Mouse (Mus musculus) embryonic facial prominence, embryonic 11.5 days (tissue): Measurements from ENCODE around the gene Cdc20b. TPM values are rescaled to one million over a fixed set of nuclear protein-coding genes. Genes with fewer than 3 reads are reported as not detected.
A peak's percentile ranks its signal among the peaks of the same experiment; 100 is the strongest.

ENCODE experiments used
- ATAC-seq: fragments of 200-750 bp; cut with Nextera tagmentation; replicated peaks from 2 replicates; pipeline ENCODE4 v1.8.0; 2017; ENCODE audit warnings: low read depth; ENCODE audit not compliant: insufficient number of reproducible peaks, low FRiP score, low TSS enrichment
- DNase-seq: peaks from one replicate; pipeline ENCODE4 v3.0.0-alpha.2; 2015; ENCODE audit warnings: low spot score
- H3K27ac ChIP-seq: fragments of 300-500 bp; sonication (generic); replicated peaks from 2 replicates; pipeline ENCODE4 v1.5.1; 2014; ENCODE audit warnings: mild to moderate bottlenecking, low read depth, low read length, control low read depth
- H3K27me3 ChIP-seq: fragments of 300-500 bp; sonication (generic); 2 replicates; pipeline ENCODE4 v1.6.1; 2014; ENCODE audit warnings: mild to moderate bottlenecking, low read length, moderate library complexity, mixed read lengths; ENCODE audit not compliant: control insufficient read depth, insufficient read depth
- H3K36me3 ChIP-seq: fragments of 300-500 bp; sonication (generic); replicated peaks from 2 replicates; pipeline ENCODE4 v1.6.1; 2014; ENCODE audit warnings: low read depth, mild to moderate bottlenecking, low read length, moderate library complexity, mixed read lengths; ENCODE audit not compliant: control insufficient read depth, insufficient read depth
- H3K4me1 ChIP-seq: fragments of 300-500 bp; sonication (generic); 2 replicates; pipeline ENCODE4 v1.6.1; 2014; ENCODE audit warnings: low read length, mixed read lengths; ENCODE audit not compliant: control insufficient read depth, insufficient read depth
- H3K4me2 ChIP-seq: fragments of 300-500 bp; sonication (generic); 2 replicates; pipeline ENCODE4 v1.6.1; 2014; ENCODE audit warnings: low read depth, mild to moderate bottlenecking, control low read depth, low read length, moderate library complexity
- H3K4me3 ChIP-seq: fragments of 300-500 bp; sonication (generic); 2 replicates; pipeline ENCODE4 v1.5.1; 2014; ENCODE audit warnings: low read depth, low read length, control low read depth
- H3K9ac ChIP-seq: fragments of 300-500 bp; sonication (generic); replicated peaks from 2 replicates; pipeline ENCODE4 v1.6.1; 2014; ENCODE audit warnings: mild to moderate bottlenecking, control low read depth, low read length
- H3K9me3 ChIP-seq: fragments of 300-500 bp; sonication (generic); replicated peaks from 2 replicates; pipeline ENCODE4 v1.6.1; 2016; ENCODE audit warnings: mild to moderate bottlenecking, low read length, inconsistent platforms, mixed read lengths; ENCODE audit not compliant: control insufficient read depth
- WGBS: fragments of 180-500 bp; shearing (Covaris S2); extraction: QIAGEN DNeasy Blood & Tissue Kit; methylation state at CpG from one replicate; pipeline ENCODE4 v1.1.7; 2014; 5-methylcytosine and 5-hydroxymethylcytosine counted together
- polyA plus RNA-seq: library from polyadenylated mRNA; unstranded; fragments of >200 nt; fragmentation: Nextera tagmentation; extraction: Ambion mirVana; gene quantifications from 2 replicates; pipeline ENCODE4 v1.2.1, GENCODE M21; 2014

Gene Cdc20b
- polyA plus RNA-seq, 1 experiment from 2014 or later = not detected

GRCm38 (mm10) chr13:113031792-113032571 lies 2.9 kb upstream of the Cdc20b start:
- WGBS = under 1% methylated on average over 40 of the region's 40 CpGs

DNA sequence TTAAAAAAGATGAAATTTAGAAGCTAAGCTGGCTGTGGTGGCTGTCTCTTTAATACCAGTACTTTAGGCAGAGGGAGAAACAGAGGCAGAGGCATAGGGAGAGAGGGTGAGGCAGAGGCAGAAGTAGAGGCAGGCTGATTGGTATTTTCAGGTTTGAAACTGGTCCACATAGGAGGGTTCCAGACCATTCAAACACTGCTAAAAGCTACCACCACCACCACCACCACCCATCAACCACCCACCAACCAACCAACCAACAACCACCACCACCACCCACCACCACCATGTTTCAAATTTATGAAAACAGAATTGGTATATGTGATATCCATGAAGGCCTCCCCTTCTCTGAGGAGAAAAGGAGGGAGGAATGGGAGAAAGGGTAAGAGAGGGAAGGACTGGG lies 2.1 kb upstream of the Cdc20b start:
- Histone ChIP-seq H3K4me3 (no peak overlapping the region), H3K36me3 (no peaks in the 10 kb centered on the region), H3K4me1 (no peaks in the 10 kb centered on the region), H3K9me3 (no peaks in the 10 kb centered on the region), H3K27ac (no peak overlapping the region), H3K27me3 (peaks cover 23% of the 10 kb centered on the region), H3K9ac (no peak overlapping the region), H3K4me2 (no peak overlapping the region)
- no peak for ATAC-seq
- no peak for DNase-seq

More at GRCm38 (mm10) chr13:113031792-113032571, 2.9 kb upstream of the Cdc20b start:
- H3K4me2 ChIP-seq = peak overlapping the region; percentile 94
- ATAC-seq (peak; percentile 60; the same call in 1 of the 2 replicates), DNase-seq (peak; percentile 77)
- no peaks in the 10 kb centered on the region for H3K36me3 ChIP-seq
- H3K4me1 ChIP-seq = no peaks in the 10 kb centered on the region
- H3K4me3 ChIP-seq = peak overlapping the region; percentile 48
- peaks cover 23% of the 10 kb centered on the region for H3K27me3 ChIP-seq
- H3K27ac ChIP-seq = no peak overlapping the region
- no peaks in the 10 kb centered on the region for H3K9me3 ChIP-seq
- H3K9ac ChIP-seq = peak overlapping the region; percentile 70

GRCm38 (mm10) chr13:113034271-113034886 lies 532 bp upstream of the Cdc20b start:
- H3K9me3 ChIP-seq = no peaks in the 10 kb centered on the region
- H3K27me3 ChIP-seq = peaks cover 23% of the 10 kb centered on the region
- ATAC-seq = no peak
- H3K9ac ChIP-seq = no peak overlapping the region
- H3K4me3 ChIP-seq = peak overlapping the region; percentile 42; the same call in 1 of the 2 replicates
- WGBS = under 1% methylated on average over 11 of the region's 11 CpGs
- H3K4me1 ChIP-seq = no peaks in the 10 kb centered on the region
- no peak overlapping the region for H3K27ac ChIP-seq
- H3K4me2 ChIP-seq = peak overlapping the region; percentile 85
- DNase-seq = no peak
- no peaks in the 10 kb centered on the region for H3K36me3 ChIP-seq

- WGBS = 1% methylated on average over 4 of the region's 4 CpGs
- DNase-seq (peak; percentile 97), ATAC-seq (peak; percentile 76)
- peaks cover 23% of the 10 kb centered on the region for H3K27me3 ChIP-seq
- no peak overlapping the region for H3K9ac ChIP-seq
- no peak overlapping the region for H3K27ac ChIP-seq
- H3K4me3 ChIP-seq = peak overlapping the region; percentile 42
- H3K36me3 ChIP-seq = no peaks in the 10 kb centered on the region
- H3K4me1 ChIP-seq = no peaks in the 10 kb centered on the region
- H3K9me3 ChIP-seq = no peaks in the 10 kb centered on the region
- H3K4me2 ChIP-seq = peak overlapping the region; percentile 85; the same call in 1 of the 2 replicates
Measured at GRCm38 (mm10) chr13:113035852-113036251, 941 bp downstream of the Cdc20b start.

DNA sequence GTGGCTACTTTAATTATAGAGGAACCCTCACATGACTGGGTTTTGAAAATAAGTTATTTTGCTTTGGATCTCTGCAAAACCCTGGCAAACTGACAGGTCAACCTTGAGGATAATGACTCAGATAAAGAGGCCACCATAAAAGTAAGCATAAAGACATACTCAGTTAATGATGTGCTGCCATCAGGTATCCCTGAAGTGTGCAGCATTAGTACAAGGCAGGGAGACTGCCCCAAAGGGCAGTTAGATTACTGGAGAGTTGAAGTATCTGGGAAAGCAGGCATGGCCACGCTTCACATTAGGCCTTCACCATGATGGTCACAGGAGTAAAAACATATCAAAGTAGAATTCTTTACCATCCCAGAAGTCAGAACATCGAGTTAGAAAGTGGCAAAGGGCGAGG lies 10.0 kb downstream of the Cdc20b start:
- H3K4me1 ChIP-seq = no peaks in the 10 kb centered on the region; the same call in 1 of the 2 replicates
- DNase-seq (no peak), ATAC-seq (no peak)
- H3K27ac ChIP-seq = no peak overlapping the region
- H3K27me3 ChIP-seq = no peaks in the 10 kb centered on the region
- H3K4me3 ChIP-seq = peak overlapping the region; percentile 59
- H3K9me3 ChIP-seq = no peaks in the 10 kb centered on the region
- H3K4me2 ChIP-seq = peak overlapping the region; percentile 37
- peak overlapping the region; percentile 18; the same call in 1 of the 2 replicates for H3K9ac ChIP-seq
- 73% methylated on average over 3 of the region's 3 CpGs for WGBS
- H3K36me3 ChIP-seq = no peaks in the 10 kb centered on the region

GRCm38 (mm10) chr13:113045458-113046110 lies 10.7 kb downstream of the Cdc20b start:
- H3K36me3 ChIP-seq = no peaks in the 10 kb centered on the region
- no peak for DNase-seq
- no peaks in the 10 kb centered on the region for H3K9me3 ChIP-seq
- peak overlapping the region; percentile 59 for H3K4me3 ChIP-seq
- H3K4me1 ChIP-seq = no peaks in the 10 kb centered on the region; the same call in 1 of the 2 replicates
- ATAC-seq = no peak
- no peak overlapping the region for H3K27ac ChIP-seq
- 22% methylated on average over 18 of the region's 18 CpGs for WGBS
- no peaks in the 10 kb centered on the region for H3K27me3 ChIP-seq
- peak overlapping the region; percentile 66 for H3K9ac ChIP-seq
- H3K4me2 ChIP-seq = peak overlapping the region; percentile 37

- 6% methylated on average over 21 of the region's 21 CpGs for whole genome bisulfite sequencing
- H3K36me3 ChIP-seq = no peaks in the 10 kb centered on the region
- H3K9ac ChIP-seq = peak within 1 kb of the TSS; percentile 66
- no peaks in the 10 kb centered on the region for H3K9me3 ChIP-seq
- H3K4me3 ChIP-seq = peak within 1 kb of the TSS; percentile 59
- H3K27ac ChIP-seq = no peak within 1 kb of the TSS
- H3K4me2 ChIP-seq = peak within 1 kb of the TSS; percentile 37
- no peaks in the 10 kb centered on the region for H3K27me3 ChIP-seq
- ATAC-seq (peak; percentile 89), DNase-seq (peak; percentile 94)
- H3K4me1 ChIP-seq = no peaks in the 10 kb centered on the region; the same call in 1 of the 2 replicates
Measured at GRCm38 (mm10) chr13:113046211-113046883, 11.4 kb downstream of the Cdc20b start, which contains the start of gene Gpx8. Gene Gpx8, minus strand, starts transcription at chr13:113046410.
